Mouse (Mus musculus): ENCODE measurements around the gene Olfr395.
"Not testable (repeated sequence)": the region's sequence is repeated elsewhere in the genome, so short reads cannot be mapped to it uniquely, and the experiment has no call there.

The Olfr395 gene

GRCm38 (mm10) chr11:73909199-73909598 lies at the start of gene Olfr395:
TSS of gene Olfr395 (minus strand) at chr11:73909299.
- not testable (repeated sequence) for DNase-seq

GRCm38 (mm10) chr11:73936377-73936776 lies 27.3 kb upstream of the Olfr395 start, which contains the start of gene Olfr23:
TSS of gene Olfr23 (plus strand) at chr11:73936677.
- no peak for DNase-seq

DNA sequence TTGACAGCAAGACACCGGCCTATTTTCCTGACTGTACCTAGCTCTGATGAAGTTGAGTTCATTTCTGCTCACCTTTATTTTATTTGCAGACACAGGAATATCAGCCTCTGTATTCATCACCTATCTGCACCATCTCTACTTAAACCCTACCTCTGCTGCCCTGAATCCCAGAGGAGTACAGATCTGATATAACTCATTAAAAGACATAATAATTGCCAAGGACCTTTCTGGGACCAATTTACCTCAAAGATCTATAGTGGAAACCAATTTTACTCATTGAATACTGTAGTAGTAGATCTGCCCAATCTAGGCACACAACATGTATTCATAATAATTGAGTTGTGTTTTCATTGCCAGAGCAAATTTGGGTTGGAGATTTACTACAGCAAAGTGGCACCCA lies 18.4 kb downstream of the Olfr395 start, which contains the start of gene Olfr394:
Gene Olfr394 (minus strand): TSS at position 101 of the 400 bp plus-strand sequence.
- no peak for DNase-seq

Data from kidney, postnatal 36 days (tissue).